Mouse (Mus musculus) midbrain, embryonic 12.5 days (tissue): Measurements from ENCODE around the gene Iqgap1. TPM values are rescaled to one million over a fixed set of nuclear protein-coding genes. Genes with fewer than 3 reads are reported as not detected.

Source experiments
- ATAC-seq: fragments of 200-750 bp; cut with Nextera tagmentation; 2 replicates; pipeline ENCODE4 v1.8.0; 2017; ENCODE audit warnings: low read depth, moderate TSS enrichment, moderate library complexity; ENCODE audit not compliant: low FRiP score
- H3K27ac ChIP-seq: fragments of 300-500 bp; sonication (generic); replicated peaks from 2 replicates; pipeline ENCODE4 v1.5.1; 2016; ENCODE audit warnings: mild to moderate bottlenecking
- H3K27me3 ChIP-seq: fragments of 300-500 bp; sonication (generic); 2 replicates; pipeline ENCODE4 v1.6.1; 2016; ENCODE audit warnings: mild to moderate bottlenecking
- H3K36me3 ChIP-seq: fragments of 300-500 bp; sonication (generic); 2 replicates; pipeline ENCODE4 v1.6.1; 2016
- H3K4me1 ChIP-seq: fragments of 300-500 bp; sonication (generic); 2 replicates; pipeline ENCODE4 v1.6.1; 2016
- H3K4me2 ChIP-seq: fragments of 300-500 bp; sonication (generic); replicated peaks from 2 replicates; pipeline ENCODE4 v1.6.1; 2016; ENCODE audit warnings: mild to moderate bottlenecking, moderate library complexity
- H3K4me3 ChIP-seq: fragments of 300-500 bp; sonication (generic); 2 replicates; pipeline ENCODE4 v1.5.1; 2016; ENCODE audit warnings: mild to moderate bottlenecking
- H3K9ac ChIP-seq: fragments of 300-500 bp; sonication (generic); replicated peaks from 2 replicates; pipeline ENCODE4 v1.6.1; 2016; ENCODE audit warnings: mild to moderate bottlenecking, moderate library complexity
- H3K9me3 ChIP-seq: fragments of 300-500 bp; sonication (generic); 2 replicates; pipeline ENCODE4 v1.6.1; 2016; ENCODE audit warnings: mild to moderate bottlenecking
- WGBS: fragments of 180-500 bp; shearing (Covaris S2); methylation state at CpG from one replicate; pipeline ENCODE4 v1.1.7; 2016; 5-methylcytosine and 5-hydroxymethylcytosine counted together
- polyA plus RNA-seq: library from polyadenylated mRNA; unstranded; fragments of >200 nt; fragmentation: Nextera tagmentation; extraction: Ambion mirVana; gene quantifications from 2 replicates; pipeline ENCODE4 v1.2.1, GENCODE M21; 2016

Gene Iqgap1
- polyA plus RNA-seq, 1 experiment from 2014 or later: 33.7 TPM

GRCm38 (mm10) chr7:80666198-80666915 is 159.4 kb downstream of the Iqgap1 start:
- 74% methylated on average over 10 of the region's 10 CpGs for WGBS

More at GRCm38 (mm10) chr7:80666198-80666915, 159.4 kb downstream of the Iqgap1 start:
- H3K4me3 ChIP-seq: no peak overlapping the region
- H3K4me1 ChIP-seq: no peaks in the 10 kb centered on the region
- H3K4me2 ChIP-seq: no peak overlapping the region
- no peaks in the 10 kb centered on the region for H3K9me3 ChIP-seq
- no peaks in the 10 kb centered on the region for H3K27me3 ChIP-seq
- H3K27ac ChIP-seq: no peak overlapping the region
- H3K36me3 ChIP-seq: no peaks in the 10 kb centered on the region
- ATAC-seq: no peak
- H3K9ac ChIP-seq: no peak overlapping the region

Other genes with a start within 250 kb of the Iqgap1 start
- gene Crtc3, start 137.1 kb downstream of the Iqgap1 start, polyA plus RNA-seq: 12.6 and 13.7 TPM in 2 replicates
- gene Zscan2, start 34.9 kb upstream of the Iqgap1 start, polyA plus RNA-seq: 4.1 and 5.2 TPM in 2 replicates
- gene Wdr73, start 75.3 kb upstream of the Iqgap1 start, polyA plus RNA-seq: 43.3 and 44.7 TPM in 2 replicates
- 5.7 and 6.2 TPM in 2 replicates for gene Nmb, start 79.1 kb upstream of the Iqgap1 start, polyA plus RNA-seq
- 164 and 172 TPM in 2 replicates for gene Sec11a, start 121.8 kb upstream of the Iqgap1 start, polyA plus RNA-seq
- gene Zfp592, start 167.7 kb upstream of the Iqgap1 start, polyA plus RNA-seq: 12.4 and 13.8 TPM in 2 replicates
- 0.05 TPM in 2 replicates for gene Alpk3, start 231.6 kb upstream of the Iqgap1 start, polyA plus RNA-seq